Mouse (Mus musculus): ENCODE data around the gene Uts2.
"Not testable (repeated sequence)": the region's sequence is repeated elsewhere in the genome, so short reads cannot be mapped to it uniquely, and the experiment has no call there.

Uts2 gene

DNA sequence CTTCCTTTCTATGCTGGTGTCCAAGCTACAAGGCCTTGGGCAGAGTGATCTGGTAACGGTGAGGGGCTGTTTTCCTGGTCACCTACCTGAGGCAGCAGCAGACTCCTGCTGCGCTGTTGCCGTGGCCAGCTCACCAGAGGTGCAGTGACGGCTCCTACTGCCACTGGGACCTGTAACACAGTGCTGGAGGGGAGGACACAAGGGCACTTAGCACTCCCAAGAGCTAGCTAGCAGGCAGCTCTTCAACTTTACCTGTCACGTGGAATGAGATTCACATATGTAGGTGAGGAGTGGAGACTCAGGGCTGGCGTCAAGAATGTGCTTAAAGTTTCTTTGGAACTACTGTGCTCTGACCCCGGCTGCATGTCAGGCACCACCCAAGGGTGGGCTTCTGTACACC, 13.4 kb downstream of the Uts2 start:
- DNase-seq (ENCODE audit: extremely low read depth, low read depth): no peak

DNA sequence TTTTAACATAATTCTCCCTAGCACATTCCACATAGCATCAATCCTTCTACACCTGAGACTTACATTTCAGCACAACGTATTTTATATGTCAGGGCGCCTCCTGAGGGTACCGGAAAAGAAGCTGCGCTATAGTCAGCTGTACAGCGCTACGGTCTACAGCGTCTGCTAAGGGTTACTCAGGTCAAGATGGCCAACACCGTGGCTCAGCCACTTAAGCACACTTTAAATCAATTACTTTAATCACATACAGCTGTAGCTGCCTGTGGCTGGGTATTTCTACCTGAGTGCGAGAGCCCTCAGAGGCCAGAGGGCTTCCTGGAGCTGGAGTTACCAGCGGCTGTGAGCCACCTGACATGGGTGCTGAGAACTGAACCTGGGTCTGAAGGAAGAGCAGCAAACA, 19.0 kb downstream of the Uts2 start:
- no peak for DNase-seq (ENCODE audit: extremely low read depth, low read depth)

DNA sequence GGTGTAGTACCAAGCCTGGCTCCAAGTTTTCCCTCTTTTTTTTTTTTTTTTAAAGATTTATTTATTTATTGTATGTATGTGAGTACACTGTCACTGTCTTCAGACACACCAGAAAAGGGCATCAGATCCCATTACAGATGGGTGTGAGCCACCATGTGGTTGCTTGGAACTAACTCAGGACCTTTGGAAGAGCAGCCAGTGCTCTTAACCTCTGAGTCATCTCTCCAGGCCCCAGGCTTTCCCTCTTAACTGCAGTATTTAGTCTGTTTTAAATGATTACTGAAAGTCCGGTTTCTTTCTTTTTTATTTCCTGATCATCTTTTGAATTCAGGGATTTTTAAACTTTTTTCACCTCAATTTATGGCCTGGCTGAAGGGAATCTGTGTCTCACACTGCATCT, 20.5 kb downstream of the Uts2 start:
- DNase-seq (ENCODE audit: extremely low read depth, low read depth): not testable (repeated sequence)

- no peak for DNase-seq (ENCODE audit: extremely low read depth, low read depth)
Measured at GRCm38 (mm10) chr4:151024152-151024551, 27.3 kb downstream of the Uts2 start.

GRCm38 (mm10) chr4:151027001-151027400, 30.1 kb downstream of the Uts2 start:
- no peak for DNase-seq (ENCODE audit: extremely low read depth, low read depth)

GRCm38 (mm10) chr4:151036521-151036920, 39.6 kb downstream of the Uts2 start:
- DNase-seq (ENCODE audit: extremely low read depth, low read depth): no peak

- no peak for DNase-seq (ENCODE audit: extremely low read depth, low read depth)
Measured at GRCm38 (mm10) chr4:151037800-151038199, 40.9 kb downstream of the Uts2 start.

- DNase-seq (ENCODE audit: extremely low read depth, low read depth): no peak
Measured at GRCm38 (mm10) chr4:151041506-151041905, 44.6 kb downstream of the Uts2 start.

DNA sequence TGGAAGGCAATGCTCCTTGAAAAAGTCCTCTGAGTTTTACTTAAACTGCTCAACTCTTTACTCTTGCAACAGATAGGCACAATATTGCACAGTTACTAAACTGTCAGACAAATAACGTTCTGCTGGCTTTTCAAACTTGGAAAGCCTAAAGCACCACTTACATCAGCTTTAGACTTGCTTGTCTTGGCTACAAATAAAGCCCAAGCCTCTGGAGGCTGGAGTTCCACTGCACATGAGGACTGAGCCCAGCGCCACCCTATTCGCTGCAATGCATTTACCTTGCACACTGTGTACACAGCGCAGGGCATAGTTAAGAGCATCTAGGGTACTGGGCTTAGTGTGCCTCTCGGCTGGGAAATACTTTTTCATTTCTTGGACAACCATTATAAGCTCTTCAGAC, 46.4 kb downstream of the Uts2 start:
- no peak for DNase-seq (ENCODE audit: extremely low read depth, low read depth)

DNA sequence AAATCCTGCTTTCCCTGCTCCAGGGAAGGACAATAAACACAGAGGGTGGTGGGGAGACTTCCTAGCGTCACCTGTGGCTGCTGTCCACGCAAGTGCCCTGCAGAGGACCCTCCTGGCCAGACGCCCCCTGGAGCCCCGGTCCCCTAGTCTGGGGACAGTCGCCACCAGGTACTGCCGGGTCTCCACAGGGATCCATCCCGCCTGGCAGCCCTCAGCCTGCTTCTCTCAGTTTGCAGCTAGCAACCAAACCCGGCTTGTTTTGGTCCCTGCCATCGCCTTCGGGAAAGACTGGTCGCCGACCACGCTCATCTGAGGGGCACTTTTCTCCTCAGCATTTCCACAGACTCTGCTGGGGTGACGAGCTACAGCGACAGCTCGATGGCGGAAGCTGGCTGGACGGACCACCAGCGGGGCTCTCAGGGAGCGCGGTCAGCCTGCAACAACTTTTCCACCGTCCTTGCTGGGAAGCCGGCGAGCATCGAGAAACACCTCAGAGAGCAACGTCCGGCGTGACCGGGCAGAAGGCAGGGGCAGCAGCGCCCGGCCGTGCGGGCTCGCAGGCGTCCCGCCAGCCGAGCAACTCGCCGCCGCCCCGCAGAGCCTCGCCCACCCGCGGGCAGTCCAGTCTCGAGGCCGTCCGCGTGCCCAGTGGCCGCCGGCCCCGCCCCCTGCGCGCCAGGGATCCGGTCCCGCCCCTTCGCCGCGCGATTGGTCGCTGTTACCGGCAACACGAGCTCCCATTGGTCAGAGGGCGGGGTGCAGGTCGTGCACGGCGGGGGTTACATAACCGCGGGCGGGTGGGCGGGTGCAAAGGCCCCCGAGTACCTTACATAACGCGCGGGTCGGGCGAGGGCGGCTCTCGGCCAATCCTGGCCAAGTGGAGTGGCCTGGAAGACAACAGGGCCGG, 47.4 kb downstream of the Uts2 start, which contains the start of gene Per3:
TSS of gene Per3 (minus strand) at position 629 of the 907 bp plus-strand sequence.
- peak; percentile 73 for DNase-seq (ENCODE audit: extremely low read depth, low read depth)

DNA sequence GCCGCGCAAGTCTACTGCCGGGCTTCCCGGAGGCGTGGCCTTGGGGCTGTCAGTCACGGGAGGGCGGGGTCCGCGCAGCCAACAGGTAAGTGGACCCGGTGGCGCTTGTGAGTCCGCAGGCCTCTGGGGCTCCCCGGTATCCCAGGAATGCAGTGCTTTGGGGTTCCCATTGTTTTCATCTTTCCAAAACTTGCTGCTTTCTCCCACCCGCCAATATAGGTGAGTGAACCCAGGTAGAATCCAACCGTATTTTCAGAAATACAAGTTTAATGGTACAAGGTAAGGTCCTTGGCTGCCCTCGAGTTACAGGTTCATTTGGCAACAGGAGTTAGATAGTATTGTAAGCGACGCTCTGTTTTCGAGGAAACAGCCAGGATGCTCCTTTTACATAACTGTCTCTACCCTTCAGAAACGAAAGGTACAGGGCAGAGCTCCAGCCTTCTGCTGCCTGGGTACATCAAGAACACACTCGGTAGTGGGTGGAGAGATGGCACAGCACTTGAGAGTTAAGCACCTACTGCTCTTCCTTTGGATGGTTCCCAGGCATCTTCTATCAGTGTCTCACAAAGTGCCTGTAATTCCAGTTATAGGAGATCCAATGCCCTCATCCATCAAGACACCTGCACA, 48.2 kb downstream of the Uts2 start:
- DNase-seq (ENCODE audit: extremely low read depth, low read depth): no peak

GRCm38 (mm10) chr4:151046524-151046923, 49.6 kb downstream of the Uts2 start:
- no peak for DNase-seq (ENCODE audit: extremely low read depth, low read depth)

- DNase-seq (ENCODE audit: extremely low read depth, low read depth): no peak
Measured at GRCm38 (mm10) chr4:151051162-151051561, 54.3 kb downstream of the Uts2 start.

Data from MEL-GATA-1-ER (cell line).